Mouse (Mus musculus): Measurements from ENCODE around the gene N4bp2l2.

Gene N4bp2l2

DNA sequence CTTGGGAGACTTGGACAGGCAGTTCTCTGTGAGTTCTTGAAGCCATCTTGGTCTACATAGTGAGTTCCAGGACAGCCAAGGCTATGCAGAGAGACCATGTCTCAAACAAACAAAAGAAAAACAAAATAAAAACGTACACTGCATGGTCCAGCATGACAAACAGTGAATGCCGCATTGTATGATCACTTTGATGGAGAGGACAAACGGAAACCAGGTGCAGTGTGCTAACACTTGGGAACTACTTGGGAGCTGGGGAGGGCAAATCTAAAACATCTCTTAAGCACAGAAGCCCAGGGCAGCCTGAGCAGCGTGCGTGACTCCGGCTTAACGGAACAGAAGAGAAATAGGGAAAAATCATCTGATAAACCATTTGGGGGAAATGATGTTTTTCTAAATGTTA, 68.9 kb downstream of the N4bp2l2 start, which contains the start of gene N4bp2l1:
TSS of gene N4bp2l1 (minus strand) at position 101 of the 400 bp plus-strand sequence.
- no peak for DNase-seq (ENCODE audit: low spot score)

DNA sequence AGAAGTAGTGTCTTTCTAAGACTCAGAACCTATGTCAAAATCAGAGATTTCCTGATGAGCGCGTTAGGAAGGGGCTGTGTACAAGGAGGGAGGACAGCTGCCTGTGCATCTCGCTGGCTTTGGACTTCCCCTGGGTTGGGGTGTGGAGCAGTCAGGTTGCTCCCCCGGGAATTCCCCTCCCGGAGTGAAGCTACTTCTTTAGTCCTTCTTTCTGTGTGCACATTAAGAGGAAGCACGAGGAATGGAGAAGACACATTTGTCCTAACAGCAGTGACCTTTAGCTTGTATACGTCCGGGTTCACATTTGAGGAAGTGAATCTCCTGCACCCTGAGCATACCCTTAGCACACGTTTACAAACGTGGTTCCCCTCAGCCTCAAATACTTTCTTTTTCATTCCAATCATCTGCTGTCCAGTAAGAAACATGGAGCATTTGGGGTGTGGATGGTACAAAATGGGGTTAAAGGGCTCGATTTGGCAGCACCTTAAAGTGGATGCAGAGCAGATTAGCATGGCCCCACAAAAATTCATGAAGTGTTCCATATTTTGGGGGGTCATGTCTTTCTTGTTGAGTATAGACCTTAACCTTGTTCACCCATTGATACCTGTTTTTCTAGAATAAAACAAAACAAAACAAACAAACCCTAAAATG, 70.5 kb downstream of the N4bp2l2 start:
- DNase-seq (ENCODE audit: low spot score) = no peak

DNA sequence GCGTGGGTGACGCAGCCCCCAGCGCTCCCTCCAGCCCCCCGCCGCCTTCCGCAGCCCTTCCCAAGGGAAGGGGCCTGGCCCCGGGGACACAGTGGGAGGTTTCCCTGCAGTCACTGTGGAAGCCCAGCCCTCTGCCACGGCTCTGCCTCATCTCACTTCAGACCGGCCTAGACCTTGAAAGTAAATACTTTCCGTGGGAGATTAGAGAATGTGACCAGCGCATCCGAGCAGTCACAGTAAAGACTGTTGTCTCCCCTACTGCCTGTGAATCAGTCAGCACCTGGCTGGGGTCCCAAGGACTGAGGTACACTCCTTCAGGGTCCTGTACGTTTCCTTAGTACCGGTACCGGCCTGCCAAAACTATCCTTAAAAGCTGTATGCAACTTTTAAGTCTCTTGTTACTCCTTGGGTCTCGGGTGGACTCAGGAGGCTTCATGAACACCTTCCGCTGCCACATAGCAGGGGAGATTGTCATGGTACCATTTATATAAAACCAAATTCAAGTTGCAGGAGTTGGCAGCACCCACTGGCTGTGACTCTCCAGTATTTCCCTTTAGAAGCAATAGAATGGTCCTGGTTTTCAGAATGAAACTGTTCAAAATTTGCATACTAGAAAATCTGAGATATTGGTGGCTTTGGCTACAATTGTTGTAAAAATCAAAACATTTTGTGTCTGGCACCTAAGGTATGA, 71.2 kb downstream of the N4bp2l2 start:
- no peak for DNase-seq (ENCODE audit: low spot score)

DNA sequence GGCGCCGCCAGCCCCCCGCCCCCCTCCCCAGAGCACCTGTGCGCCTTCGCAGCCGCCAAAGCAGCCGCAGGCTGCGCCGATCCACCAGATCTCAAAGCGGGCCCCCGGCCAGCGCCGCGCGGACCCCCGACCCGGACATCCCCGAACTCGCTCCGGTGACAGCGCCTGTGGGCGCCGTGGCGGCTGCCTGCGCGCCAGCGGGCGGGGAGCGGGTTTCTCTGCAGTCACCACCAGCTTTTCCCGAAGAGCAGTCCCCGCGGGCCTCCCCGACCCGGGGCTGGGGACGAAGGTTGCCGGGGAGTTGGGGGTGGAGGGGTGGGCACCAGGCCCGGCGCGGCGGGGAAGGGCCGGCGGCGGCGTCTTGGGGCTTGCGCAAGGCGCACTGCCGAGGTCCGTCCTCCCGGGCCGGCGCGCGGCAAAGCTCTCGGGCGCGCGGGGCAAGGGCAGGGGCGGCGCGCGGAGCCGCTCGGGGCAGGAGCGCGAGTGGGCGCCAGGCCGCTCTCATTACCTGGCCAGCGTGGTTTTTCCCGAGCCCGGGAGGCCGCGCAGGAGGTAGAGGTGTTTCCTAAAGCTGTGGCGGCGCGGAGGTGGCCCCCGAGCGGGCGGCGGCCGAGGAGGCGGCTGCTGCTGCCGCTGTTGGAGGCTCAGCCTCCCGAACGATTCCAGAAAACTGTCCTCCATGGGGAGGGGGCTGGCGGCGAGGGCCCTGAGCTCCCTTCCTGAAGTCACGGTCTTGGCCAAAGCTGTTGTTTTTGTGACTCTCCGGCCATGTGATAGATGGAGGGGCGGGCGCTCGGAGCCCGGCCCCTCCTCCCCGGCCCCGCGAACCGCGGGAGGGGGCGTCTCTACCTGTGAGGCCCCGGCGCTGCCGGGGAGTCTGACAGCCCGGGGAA, 72.0 kb downstream of the N4bp2l2 start:
- peak; percentile 46 for DNase-seq (ENCODE audit: low spot score)

DNA sequence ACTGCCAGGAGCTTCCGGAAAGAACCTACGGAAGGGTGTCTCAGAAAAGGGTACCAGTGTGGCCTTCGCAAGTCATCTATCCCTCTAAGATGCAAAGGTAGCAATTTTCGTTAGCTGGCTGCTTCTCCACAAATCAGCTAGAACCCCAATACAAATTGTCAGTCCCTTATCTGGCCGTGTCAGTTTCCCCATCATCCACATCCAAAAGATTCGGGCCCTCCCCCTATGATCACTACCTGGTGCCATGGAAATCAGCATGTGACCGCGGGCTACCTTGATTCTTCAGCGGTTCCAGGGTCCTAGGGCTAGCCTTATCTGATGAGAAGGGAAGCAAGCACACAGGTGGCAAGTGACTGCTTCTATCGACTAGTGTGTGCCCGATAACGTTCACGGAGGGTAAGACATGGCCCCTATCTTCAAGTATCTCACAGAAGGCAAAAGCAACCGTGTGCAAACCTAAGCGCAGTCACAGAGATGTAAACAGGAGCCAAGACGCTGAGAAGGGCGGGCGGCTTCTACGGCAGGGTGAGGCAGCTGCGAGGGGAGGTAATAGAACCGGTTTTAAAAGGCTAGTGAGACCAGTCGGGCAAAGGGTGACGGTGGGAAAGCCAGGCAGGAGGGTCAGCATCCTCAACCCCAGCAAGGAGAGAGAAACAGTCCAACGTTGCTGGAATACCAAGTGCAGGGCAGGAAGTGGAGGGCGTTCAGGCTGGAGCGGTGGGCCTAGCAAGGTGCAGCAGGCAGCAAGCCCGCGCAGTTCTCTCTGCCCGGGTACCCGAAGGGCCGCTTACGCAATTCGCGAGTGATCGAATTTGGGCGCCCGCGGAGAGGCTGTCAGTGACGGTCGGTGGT, 72.9 kb downstream of the N4bp2l2 start:
- peak; percentile 29 for DNase-seq (ENCODE audit: low spot score)

DNA sequence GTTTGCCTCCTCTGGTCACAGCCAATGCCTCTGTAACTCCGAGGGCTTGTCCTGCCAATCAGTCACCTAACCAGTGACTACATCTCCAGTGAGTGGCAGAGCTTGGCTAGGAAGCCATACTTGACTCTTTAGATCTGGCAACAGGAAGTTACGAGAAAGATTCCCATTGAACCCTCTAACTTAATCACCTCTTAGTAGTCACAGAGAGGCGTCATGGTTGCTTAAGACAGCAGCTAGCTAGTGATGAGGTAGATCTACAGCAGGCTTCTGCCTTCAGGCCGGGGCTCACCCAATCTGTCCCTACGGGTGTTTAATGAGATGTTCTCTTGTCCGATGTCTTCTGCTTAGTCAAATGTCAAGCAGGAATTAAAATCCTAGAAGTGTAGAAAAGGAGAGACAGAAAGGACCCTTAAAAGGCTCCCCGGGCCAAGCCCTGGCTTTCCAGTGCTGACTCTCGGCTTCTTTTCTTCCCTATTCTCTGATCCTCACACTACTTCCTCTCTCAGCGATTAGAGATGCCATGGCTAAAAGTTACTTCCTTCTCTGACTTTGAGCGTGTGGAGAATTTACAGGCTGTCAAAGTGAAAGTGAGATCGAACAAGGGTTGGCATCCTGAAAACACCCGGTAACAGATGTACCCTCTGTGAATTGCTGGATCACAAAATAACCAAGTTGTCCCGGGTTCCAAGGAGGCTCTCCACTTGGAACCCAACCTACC, 73.6 kb downstream of the N4bp2l2 start:
- DNase-seq (ENCODE audit: low spot score) = no peak

DNA sequence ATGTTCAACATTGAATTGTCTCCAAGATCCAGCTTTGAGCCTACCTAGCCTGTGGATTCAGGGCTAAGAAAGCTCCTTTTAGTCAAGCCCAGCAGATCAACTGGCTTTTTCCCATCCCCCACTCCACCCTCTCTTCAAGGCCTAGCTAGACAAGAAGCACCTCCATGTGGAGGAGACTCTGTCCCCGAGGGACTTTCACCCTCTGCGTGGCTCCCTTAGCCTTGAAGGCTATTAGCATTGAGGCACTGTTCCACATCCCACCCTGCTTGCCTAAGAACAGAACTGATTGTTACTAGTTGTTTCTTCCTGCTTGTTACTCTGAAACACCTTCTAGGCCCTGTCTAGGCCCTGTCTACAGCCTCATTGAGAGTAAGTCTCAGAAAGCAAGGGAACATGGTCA, 76.0 kb downstream of the N4bp2l2 start:
- DNase-seq (ENCODE audit: low spot score) = no peak

DNA sequence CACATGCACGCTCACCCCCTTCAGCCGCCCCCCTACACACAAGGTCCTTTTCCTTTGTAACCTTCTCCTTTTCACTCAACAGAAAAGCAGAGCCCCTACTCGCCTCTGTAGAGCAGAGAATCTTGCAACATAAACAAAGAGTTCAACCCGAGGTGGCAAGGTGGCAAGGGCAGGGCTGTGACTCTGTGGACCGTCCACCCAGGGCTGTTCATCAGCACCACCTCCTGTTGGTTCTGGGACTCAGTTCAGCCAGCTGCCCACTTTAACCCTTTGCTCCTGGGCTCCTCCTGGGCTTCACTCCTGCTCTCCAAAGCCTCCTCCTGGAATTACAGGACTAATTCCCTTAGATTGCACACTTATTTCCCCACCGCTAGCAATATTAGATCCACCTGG, 81.7 kb downstream of the N4bp2l2 start:
- DNase-seq (ENCODE audit: low spot score) = no peak

DNA sequence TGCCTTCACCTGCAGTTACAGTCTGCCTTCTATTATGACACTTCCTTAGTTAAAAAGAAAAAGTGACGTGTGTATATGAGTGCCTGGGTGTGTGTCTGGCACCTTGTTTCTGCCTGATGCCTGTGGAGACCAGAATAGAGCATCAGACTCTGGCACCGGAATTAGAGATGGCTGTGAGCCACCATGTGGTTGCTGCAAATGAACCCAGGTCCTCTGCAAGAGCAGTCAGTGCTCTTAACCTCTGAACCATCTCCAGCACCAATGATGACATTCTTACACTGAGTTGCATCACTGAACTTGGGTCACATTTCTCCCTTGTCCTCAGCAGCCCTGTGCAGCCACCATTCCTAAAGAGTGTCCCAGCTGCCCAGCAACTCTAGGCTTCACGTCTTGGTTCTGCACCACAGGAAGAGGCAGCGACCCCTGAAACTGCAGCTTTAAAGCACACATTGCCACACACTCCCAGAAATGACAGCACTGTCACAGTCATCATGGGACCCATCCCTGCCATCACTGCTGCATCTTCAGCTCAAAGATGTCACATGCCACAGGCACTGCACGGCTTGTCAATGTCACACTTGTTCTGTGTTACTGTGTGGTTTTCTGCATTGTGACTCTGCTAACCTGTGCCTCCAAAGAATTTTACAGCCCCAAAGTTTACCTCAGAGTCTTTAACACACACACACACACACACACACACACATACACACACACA, 82.2 kb downstream of the N4bp2l2 start:
- DNase-seq (ENCODE audit: low spot score) = no peak

DNA sequence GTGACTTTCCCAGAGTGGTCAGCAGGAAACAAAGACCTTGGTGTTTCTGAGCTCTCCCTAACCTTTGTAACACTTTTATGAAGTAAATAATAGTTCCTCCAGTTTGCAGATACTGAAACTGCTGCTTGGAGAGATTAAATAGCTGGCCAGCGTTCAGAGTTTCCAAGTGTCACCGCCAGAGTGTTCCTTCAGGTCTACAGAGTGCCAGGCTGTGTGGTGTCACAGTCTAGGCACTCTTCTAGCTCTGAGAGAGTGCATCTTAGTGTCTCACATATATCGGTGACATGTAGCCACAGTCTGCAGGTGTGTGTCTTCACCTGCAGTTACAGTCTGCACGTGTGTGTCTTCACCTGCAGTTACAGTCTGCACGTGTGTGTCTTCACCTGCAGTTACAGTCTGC, 82.8 kb downstream of the N4bp2l2 start:
- no peak for DNase-seq (ENCODE audit: low spot score)

DNA sequence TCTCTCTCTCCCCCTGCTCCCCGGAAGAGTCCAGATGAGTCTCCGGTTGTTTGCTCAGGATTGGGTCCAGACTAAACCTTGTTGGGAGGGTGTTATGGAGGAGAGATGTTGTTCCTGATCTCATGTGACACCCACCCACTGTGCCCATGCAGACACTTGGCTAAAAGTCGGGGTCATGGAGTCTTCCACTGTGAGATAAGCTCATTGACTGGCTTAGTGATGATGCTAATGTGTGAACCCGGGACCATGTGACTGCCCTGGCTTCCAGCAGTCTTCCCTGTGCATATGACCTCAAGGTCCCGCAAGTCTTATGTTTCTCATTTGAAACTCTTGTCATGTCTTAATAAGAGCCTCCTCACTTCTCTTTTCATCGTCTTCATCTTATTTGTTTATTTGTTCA, 84.8 kb downstream of the N4bp2l2 start:
- no peak for DNase-seq (ENCODE audit: low spot score)

DNA sequence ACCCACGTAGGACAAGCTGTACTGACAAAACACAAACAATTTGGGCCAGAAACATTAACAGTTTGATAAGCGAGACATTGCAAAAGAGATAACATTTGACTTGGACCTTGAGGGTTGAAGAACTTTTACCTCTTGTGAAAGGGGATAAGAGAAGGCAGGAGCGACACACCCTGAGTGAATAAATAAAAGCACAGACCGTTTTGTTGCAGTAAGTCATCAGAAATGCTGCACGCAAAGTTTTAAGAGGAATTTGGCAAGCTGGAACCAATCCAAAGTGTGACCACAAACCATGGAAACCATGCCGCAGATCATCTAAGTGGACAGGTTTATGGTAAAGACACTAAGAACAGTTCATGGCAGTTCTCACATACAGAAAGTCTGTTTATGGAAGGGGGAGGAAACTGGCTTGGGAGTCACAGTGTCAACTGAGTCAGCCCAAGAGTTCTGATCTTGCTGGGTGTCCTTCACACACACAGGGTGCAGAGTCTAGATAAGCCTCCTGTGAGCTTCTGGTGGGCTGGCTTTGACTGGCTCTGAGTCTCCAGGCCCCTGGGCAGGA, 87.3 kb downstream of the N4bp2l2 start:
- no peak for DNase-seq (ENCODE audit: low spot score)

DNA sequence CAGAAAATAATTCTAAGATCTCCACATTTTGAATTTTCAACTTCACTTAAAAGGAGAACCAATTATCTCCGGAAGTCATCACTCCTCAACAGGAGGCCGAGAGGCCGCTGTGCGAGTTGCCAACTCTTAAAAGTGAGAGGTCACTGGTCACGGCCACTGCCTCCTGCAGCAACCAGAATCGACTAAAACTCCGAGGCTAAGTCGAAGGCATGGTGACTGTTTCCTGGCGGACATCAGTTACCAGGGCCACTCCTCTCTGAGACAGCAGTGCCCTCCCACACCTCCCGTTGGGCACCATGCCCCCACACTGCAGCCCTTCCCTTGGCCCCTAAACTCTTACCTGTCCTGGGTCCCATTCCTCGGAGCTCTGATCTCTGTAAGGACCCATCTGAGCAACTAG, 89.2 kb downstream of the N4bp2l2 start:
- DNase-seq (ENCODE audit: low spot score) = no peak

DNA sequence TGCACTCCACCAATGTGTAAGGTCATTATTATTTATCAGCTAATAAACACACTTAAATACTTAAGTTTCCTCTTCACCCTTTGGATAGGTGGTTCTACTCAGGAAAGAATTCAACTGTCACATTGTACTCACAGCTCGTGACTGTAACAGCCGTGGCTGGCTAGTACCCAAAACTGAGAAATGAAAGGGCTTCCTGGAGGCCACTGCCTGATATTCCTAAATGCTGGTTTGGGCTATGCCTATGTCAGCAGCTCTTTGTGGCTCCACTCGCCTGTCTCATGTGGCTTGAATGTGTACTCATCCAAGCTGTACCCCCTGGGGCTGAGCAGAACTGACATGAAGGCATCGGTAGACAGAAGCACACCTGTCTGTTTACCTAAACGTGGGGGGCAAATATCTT, 91.1 kb downstream of the N4bp2l2 start:
- no peak for DNase-seq (ENCODE audit: low spot score)

DNA sequence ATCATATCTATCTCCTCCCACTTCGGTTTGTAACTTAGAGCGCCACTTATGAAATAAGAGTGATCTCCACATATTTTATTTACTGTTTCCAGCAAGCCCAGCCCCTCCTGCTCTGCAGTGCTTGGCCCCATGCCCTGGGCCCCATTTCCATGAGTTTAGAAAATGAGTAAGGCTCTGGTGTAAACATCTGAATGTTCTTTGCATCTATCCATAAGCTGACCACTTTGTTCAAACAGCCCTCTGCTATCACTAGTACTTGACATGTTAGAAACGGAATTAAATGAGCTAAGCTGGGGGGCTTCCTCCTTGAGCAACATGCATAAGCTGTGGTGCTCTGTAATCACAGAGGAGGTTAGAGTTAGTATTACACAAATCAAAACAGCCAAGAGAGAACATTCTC, 91.6 kb downstream of the N4bp2l2 start:
- DNase-seq (ENCODE audit: low spot score) = no peak

DNA sequence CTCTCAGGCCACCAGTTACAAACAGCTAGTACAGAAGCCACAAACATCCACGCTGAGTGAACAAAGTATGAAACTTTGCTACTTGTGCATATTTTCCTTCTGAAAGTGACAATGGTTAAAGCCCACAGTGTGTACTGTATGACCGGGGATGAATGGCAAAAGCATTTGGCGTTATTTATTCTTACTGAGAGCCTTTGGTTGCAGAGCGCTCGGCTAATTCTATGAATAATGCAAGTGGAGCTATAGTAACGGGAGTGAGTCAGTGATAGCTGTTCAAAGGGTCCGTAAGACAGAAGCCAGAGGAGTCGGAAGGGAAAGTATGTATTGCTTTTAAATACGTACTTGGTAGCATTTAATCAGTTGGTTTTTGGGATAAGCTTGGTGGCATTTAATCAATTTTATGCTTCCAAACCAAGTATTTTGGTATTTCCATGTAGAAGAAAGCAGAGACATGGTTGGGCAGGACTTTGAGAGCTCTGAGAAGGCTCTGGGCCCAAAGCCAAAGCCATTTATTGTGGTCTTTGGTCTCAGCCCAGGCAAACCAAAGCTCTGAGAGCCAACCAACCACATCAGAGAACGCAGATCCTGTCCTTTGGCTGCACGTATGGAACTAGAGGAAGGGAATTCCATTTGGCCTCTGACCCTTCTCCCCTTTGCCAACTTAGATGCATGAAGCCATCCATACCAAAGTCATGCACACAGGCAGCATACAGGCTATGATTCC, 95.3 kb downstream of the N4bp2l2 start:
- no peak for DNase-seq (ENCODE audit: low spot score)

DNA sequence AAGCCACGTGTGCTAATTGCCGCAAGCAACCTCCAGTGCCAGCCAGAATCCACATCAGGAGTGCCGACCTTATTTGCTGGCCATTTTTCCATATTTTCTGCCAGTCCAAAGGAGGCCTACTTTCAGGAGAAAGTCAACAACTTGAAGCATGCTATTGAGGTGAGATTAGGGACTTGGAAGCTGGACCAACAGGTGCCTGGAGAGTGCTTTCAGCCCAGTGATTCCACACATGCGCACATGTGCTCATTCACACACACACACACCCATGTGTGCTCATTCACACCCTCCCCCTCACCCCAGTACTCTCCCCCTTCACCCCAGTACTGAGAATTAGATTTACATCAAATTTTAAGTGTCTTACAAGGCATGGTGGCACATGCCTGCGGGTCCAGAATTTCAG, 99.0 kb downstream of the N4bp2l2 start:
- no peak for DNase-seq (ENCODE audit: low spot score)

DNA sequence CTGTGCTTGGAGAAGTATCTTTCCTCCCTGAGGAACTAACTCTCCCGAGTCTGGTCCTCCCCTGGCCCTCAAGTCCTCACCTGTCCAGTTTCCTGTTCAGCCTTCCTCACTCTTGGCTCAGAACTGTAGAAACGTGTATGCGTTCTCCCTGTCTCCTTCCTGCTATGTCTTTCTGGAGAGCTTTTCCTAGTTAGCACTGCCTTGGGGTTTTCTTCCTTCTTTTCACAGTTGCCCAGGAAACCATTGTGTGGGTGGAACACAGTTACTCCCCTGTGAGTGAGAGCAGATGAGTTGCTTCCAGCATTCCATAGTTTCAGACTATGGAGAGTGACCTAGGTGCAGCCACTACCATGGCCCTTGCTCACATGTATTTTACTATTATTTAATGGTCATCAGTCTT, 99.8 kb downstream of the N4bp2l2 start:
- DNase-seq (ENCODE audit: low spot score) = no peak

DNA sequence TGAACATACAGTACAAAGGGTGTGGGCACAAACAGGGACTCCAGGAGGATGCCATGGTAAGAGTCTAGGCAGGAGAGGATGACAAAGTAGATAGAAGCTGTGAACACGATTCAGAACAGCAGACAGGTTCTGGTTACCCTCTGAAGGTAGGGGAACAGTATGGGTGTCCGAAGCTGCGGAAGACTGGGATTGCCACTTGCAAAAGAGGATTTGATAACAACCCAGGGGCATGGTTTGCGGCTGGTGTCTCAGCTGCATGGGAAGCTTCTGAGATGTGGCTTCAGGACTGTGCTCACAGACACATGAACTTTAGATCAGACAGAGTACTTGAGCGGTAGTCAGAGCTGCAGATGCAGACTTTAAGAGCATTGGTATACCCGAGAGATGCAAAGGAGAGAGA, 101.6 kb downstream of the N4bp2l2 start:
- DNase-seq (ENCODE audit: low spot score) = no peak

DNA sequence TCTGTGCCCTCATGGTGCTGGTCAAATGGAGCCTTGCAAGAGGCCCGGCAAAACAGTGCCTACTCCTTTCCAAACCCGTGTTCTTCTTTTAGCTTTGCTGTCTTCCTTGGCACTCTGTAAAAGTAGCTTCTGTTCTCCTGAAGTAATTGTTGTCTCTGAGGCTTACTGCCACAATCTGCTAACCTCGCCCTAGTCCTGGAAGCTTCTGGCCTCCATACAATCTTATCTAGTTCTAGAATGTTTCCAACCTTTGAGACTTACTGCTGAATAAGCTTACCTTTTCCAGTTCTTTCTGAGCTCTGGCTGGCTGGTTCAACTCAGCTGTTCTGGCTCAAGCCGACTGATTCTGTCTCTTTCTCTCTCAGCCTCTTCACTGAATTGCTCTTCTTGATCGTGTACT, 104.2 kb downstream of the N4bp2l2 start:
- DNase-seq (ENCODE audit: low spot score) = no peak

All from embryo, embryonic 10.5 days (tissue).